Comparison of ENCODE assay signal across 12 mouse cellular contexts in the genomic region with DNA sequence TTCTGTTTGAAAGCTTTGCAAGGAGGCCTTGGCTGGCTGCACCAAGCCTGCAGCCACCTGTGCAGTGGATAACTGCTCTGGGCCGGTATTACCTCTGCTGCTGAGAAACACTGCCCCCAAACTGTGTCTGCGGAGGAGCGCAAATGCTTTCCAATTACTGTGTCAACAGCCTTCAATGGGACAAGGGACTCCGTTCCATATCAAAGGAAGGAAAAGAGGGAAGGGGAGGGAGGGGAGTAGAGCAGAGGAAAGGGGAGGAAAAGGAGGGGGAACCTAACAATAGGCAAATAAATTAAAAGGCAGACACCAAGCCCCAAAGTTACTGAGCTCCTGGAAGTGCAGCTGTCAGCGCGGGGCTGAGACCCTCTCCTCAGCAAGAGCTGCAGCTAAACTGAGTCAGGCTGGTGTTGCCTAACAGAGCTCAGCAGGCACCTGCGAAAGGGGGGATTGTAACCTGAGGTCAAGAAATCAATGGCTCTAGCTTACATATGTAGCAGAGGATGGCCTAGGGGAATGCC. TPM values are rescaled to one million over a fixed set of nuclear protein-coding genes. Genes with fewer than 3 reads are reported as not detected.
A peak's percentile ranks its signal among the peaks of the same experiment; 100 is the strongest.
DNase-seq lines count a peak whose midpoint lies in the region; ATAC-seq and TF ChIP-seq lines count a peak whose summit lies in the region.
"Had no signal": no experiment of that assay in that cellular context is flagged by ENCODE, and none has a peak within 500 bp of the region (broad histone marks: within the 10 kb centered on the region; RNA-seq: fewer than 3 reads in every experiment).

No protein-coding gene starts in this region.

- peak; percentile 27; the same call in 1 of the 2 replicates for ATAC-seq in neural tube, embryonic 11.5 days (ENCODE audit: insufficient read depth, low FRiP score, low TSS enrichment)
- ATAC-seq in heart, embryonic 16.5 days (replicated peaks; ENCODE audit: extremely low read depth, insufficient read depth, low FRiP score) = peak; percentile 41; the same call in 1 of the 2 replicates
- ATAC-seq in midbrain, postnatal 0 days (ENCODE audit: low FRiP score) = no peak

- H3K4me3 ChIP-seq in heart, embryonic 10.5 days = 0 out of 2 replicates have a peak overlapping the region, but pooled peaks have one; percentile 8
- H3K4me3 ChIP-seq in neural tube, embryonic 11.5 days (ENCODE audit: low read depth, low read length) = no peak overlapping the region
- H3K4me3 ChIP-seq in heart, embryonic 16.5 days (ENCODE audit: low read length) = no peak overlapping the region
- H3K4me3 ChIP-seq in midbrain, postnatal 0 days (ENCODE audit: low read depth, low read length) = no peak overlapping the region
- H3K4me3 ChIP-seq: layer of hippocampus, adult 2 months had no signal

- H3K36me3 ChIP-seq in heart, embryonic 10.5 days = no peaks in the 10 kb centered on the region
- no peaks in the 10 kb centered on the region for H3K36me3 ChIP-seq in neural tube, embryonic 11.5 days (ENCODE audit: control insufficient read depth, insufficient read depth, low read length)
- no peaks in the 10 kb centered on the region for H3K36me3 ChIP-seq in heart, embryonic 16.5 days (ENCODE audit: control insufficient read depth, insufficient read depth)
- H3K36me3 ChIP-seq in midbrain, postnatal 0 days (ENCODE audit: insufficient read depth, low read length) = no peaks in the 10 kb centered on the region

- H3K27ac ChIP-seq in heart, embryonic 10.5 days = no peak overlapping the region
- H3K27ac ChIP-seq in neural tube, embryonic 11.5 days (ENCODE audit: low read depth, low read length) = no peak overlapping the region
- H3K27ac ChIP-seq in heart, embryonic 16.5 days (ENCODE audit: low read length) = no peak overlapping the region
- no peak overlapping the region for H3K27ac ChIP-seq in midbrain, postnatal 0 days (ENCODE audit: low read depth, low read length)
- H3K27ac ChIP-seq: layer of hippocampus, adult 2 months had no signal

- H3K4me1 ChIP-seq in heart, embryonic 10.5 days = 0 out of 2 replicates have a peak, but pooled peaks cover 6% of the 10 kb centered on the region
- no peaks in the 10 kb centered on the region for H3K4me1 ChIP-seq in neural tube, embryonic 11.5 days (ENCODE audit: control insufficient read depth, insufficient read depth, low read length)
- H3K4me1 ChIP-seq in heart, embryonic 16.5 days (ENCODE audit: control insufficient read depth, insufficient read depth, low read length) = no peaks in the 10 kb centered on the region
- H3K4me1 ChIP-seq in midbrain, postnatal 0 days (ENCODE audit: insufficient read depth, low read length) = no peaks in the 10 kb centered on the region

- H3K4me2 ChIP-seq in neural tube, embryonic 11.5 days (ENCODE audit: low read depth) = no peak overlapping the region
- H3K4me2 ChIP-seq in heart, embryonic 16.5 days (ENCODE audit: low read depth, low read length) = no peak overlapping the region
- no peak overlapping the region for H3K4me2 ChIP-seq in midbrain, postnatal 0 days (ENCODE audit: low read depth, low read length, poor library complexity, severe bottlenecking)

- DNase-seq in heart, embryonic 10.5 days (ENCODE audit: low spot score) = no peak
- DNase-seq in heart, adult 8-10 months (ENCODE audit: low spot score) = no peak
- no peak for DNase-seq in neural tube, embryonic 11.5 days (ENCODE audit: low spot score)
- DNase-seq in neural tube, embryonic 10.5 days (ENCODE audit: extremely low spot score, low spot score) = no peak
- no peak for DNase-seq in midbrain, postnatal 0 days (ENCODE audit: low spot score)
- DNase-seq in cerebellum, adult 9-10 months = no peak
- DNase-seq in urinary bladder, adult 2 months (ENCODE audit: low spot score) = no peak
- DNase-seq: gastrocnemius, postnatal 14 days had no signal

- no peaks in the 10 kb centered on the region for H3K9me3 ChIP-seq in heart, embryonic 10.5 days
- H3K9me3 ChIP-seq in neural tube, embryonic 11.5 days (ENCODE audit: control insufficient read depth, low read length) = no peaks in the 10 kb centered on the region
- H3K9me3 ChIP-seq in heart, embryonic 16.5 days (replicated peaks; ENCODE audit: control insufficient read depth, low read length) = no peaks in the 10 kb centered on the region
- H3K9me3 ChIP-seq in midbrain, postnatal 0 days (ENCODE audit: low read length) = no peaks in the 10 kb centered on the region

- 0 out of 2 replicates have a peak, but pooled peaks have one; percentile 2 for TF ChIP-seq CTCF in midbrain, postnatal 0 days (IDR thresholded peaks at IDR 0.05)

- H3K27me3 ChIP-seq in heart, embryonic 10.5 days (ENCODE audit: insufficient read depth, poor library complexity, severe bottlenecking) = no peaks in the 10 kb centered on the region
- H3K27me3 ChIP-seq in neural tube, embryonic 11.5 days (ENCODE audit: control insufficient read depth, insufficient read depth, low read length) = no peaks in the 10 kb centered on the region
- no peaks in the 10 kb centered on the region for H3K27me3 ChIP-seq in heart, embryonic 16.5 days (ENCODE audit: control insufficient read depth, insufficient read depth, low read length)
- H3K27me3 ChIP-seq in midbrain, postnatal 0 days (ENCODE audit: insufficient read depth, low read length) = no peaks in the 10 kb centered on the region

- H3K9ac ChIP-seq in neural tube, embryonic 11.5 days (ENCODE audit: low read length) = no peak overlapping the region
- no peak overlapping the region for H3K9ac ChIP-seq in heart, embryonic 16.5 days (ENCODE audit: low read length)
- no peak overlapping the region for H3K9ac ChIP-seq in midbrain, postnatal 0 days (replicated peaks; ENCODE audit: low read length, poor library complexity, severe bottlenecking)

- WGBS in heart, embryonic 10.5 days = 5% methylated on average over 7 of the region's 7 CpGs
- 4% methylated on average over 7 of the region's 7 CpGs for WGBS in neural tube, embryonic 11.5 days
- 16% methylated on average over 7 of the region's 7 CpGs for WGBS in heart, embryonic 16.5 days
- 8% methylated on average over 7 of the region's 7 CpGs for WGBS in midbrain, postnatal 0 days

RNA-seq across cellular contexts. Expression of a gene that starts 54.9 kb away (rescaled TPM):
- polyA plus RNA-seq in heart, embryonic 10.5 days (2016; fragmentation: Nextera tagmentation; extraction: Ambion mirVana) = not detected in 2 replicates
- total RNA-seq in heart, adult 8-10 months (2022) = not detected
- not detected in 2 replicates for polyA plus RNA-seq in neural tube, embryonic 11.5 days (2014; fragmentation: Nextera tagmentation; extraction: Ambion mirVana)
- polyA plus RNA-seq in heart, embryonic 16.5 days (2015; fragmentation: Nextera tagmentation; extraction: Ambion mirVana) = 0.18 and 0.94 TPM in 2 replicates
- total RNA-seq in midbrain, postnatal 0 days (2014; rRNA removed) = 0.47 and 5.3 TPM in 2 replicates
- polyA plus RNA-seq in midbrain, postnatal 0 days (2015; fragmentation: Nextera tagmentation; extraction: Ambion mirVana) = 1.0 and 1.4 TPM in 2 replicates
- polyA plus RNA-seq in urinary bladder, adult 2 months (2012; rRNA removed) = not detected in 2 replicates
- total RNA-seq: gastrocnemius, postnatal 14 days; layer of hippocampus, adult 2 months; liver, adult 2 months; megakaryocyte progenitor cell, adult 5-6 weeks had no signal
- polyA plus RNA-seq: liver, adult 2 months had no signal
